Mouse (Mus musculus) liver, embryonic 16.5 days (tissue): ENCODE measurements at regions not wholly inside any gene's neighbourhood (a gene's known extent, or its start where the extent isn't known, plus 50 kb on each side); places are given as distances from the start of the nearest gene placed in this dataset.
A peak's percentile ranks its signal among the peaks of the same experiment; 100 is the strongest.

Experiments used
- ATAC-seq: fragments of 200-750 bp; cut with Nextera tagmentation; 2 replicates; pipeline ENCODE4 v1.8.0; 2017; ENCODE audit warnings: low read depth, mild to moderate bottlenecking, moderate number of reproducible peaks, moderate library complexity
- H3K27ac ChIP-seq: fragments of 300-500 bp; sonication (generic); 2 replicates; pipeline ENCODE4 v1.5.1; 2014; ENCODE audit warnings: mild to moderate bottlenecking, low read length
- H3K27me3 ChIP-seq: fragments of 300-500 bp; sonication (generic); 2 replicates; pipeline ENCODE4 v1.6.1; 2014; ENCODE audit warnings: low read depth, low read length, mixed read lengths; ENCODE audit not compliant: control insufficient read depth, insufficient read depth
- H3K36me3 ChIP-seq: fragments of 300-500 bp; sonication (generic); 2 replicates; pipeline ENCODE4 v1.6.1; 2014; ENCODE audit warnings: mild to moderate bottlenecking; ENCODE audit not compliant: control insufficient read depth, insufficient read depth
- H3K4me1 ChIP-seq: fragments of 300-500 bp; sonication (generic); 2 replicates; pipeline ENCODE4 v1.6.1; 2014; ENCODE audit warnings: low read depth, low read length, mixed read lengths; ENCODE audit not compliant: control insufficient read depth
- H3K4me2 ChIP-seq: fragments of 300-500 bp; sonication (generic); 2 replicates; pipeline ENCODE4 v1.6.1; 2014; ENCODE audit warnings: low read depth, low read length, mixed read lengths
- H3K4me3 ChIP-seq: fragments of 300-500 bp; sonication (generic); 2 replicates; pipeline ENCODE4 v1.5.1; 2014; ENCODE audit warnings: low read depth, mild to moderate bottlenecking, low read length
- H3K9ac ChIP-seq: fragments of 300-500 bp; sonication (generic); 2 replicates; pipeline ENCODE4 v1.6.1; 2014; ENCODE audit warnings: low read depth, low read length
- H3K9me3 ChIP-seq: fragments of 300-500 bp; sonication (generic); replicated peaks from 2 replicates; pipeline ENCODE4 v1.6.1; 2016; ENCODE audit warnings: low read length; ENCODE audit not compliant: control insufficient read depth
- WGBS: fragments of 180-500 bp; shearing (Covaris S2); extraction: QIAGEN DNeasy Blood & Tissue Kit; methylation state at CpG from one replicate; pipeline ENCODE4 v1.1.7; 2014; ENCODE audit not compliant: insufficient replicate concordance; 5-methylcytosine and 5-hydroxymethylcytosine counted together

GRCm38 (mm10) chr6:140308641-140309040 lies 115.2 kb upstream of the Plekha5 start:
- peaks cover 3% of the 10 kb centered on the region; the same call in 1 of the 2 replicates for H3K9me3 ChIP-seq
- no peaks in the 10 kb centered on the region for H3K36me3 ChIP-seq
- H3K27me3 ChIP-seq = no peaks in the 10 kb centered on the region
- H3K4me3 ChIP-seq = no peak overlapping the region
- H3K4me1 ChIP-seq = no peaks in the 10 kb centered on the region
- ATAC-seq = no peak
- H3K27ac ChIP-seq = no peak overlapping the region
- WGBS = 73% methylated on average over 11 of the region's 11 CpGs
- no peak overlapping the region for H3K4me2 ChIP-seq
- no peak overlapping the region for H3K9ac ChIP-seq

GRCm38 (mm10) chr6:140306811-140307558 lies 116.9 kb upstream of the Plekha5 start:
- H3K4me3 ChIP-seq = no peak overlapping the region
- H3K27ac ChIP-seq = no peak overlapping the region
- H3K27me3 ChIP-seq = no peaks in the 10 kb centered on the region
- no peaks in the 10 kb centered on the region for H3K4me1 ChIP-seq
- no peak for ATAC-seq
- no peak overlapping the region for H3K9ac ChIP-seq
- no peaks in the 10 kb centered on the region for H3K9me3 ChIP-seq
- H3K36me3 ChIP-seq = no peaks in the 10 kb centered on the region
- WGBS = 65% methylated on average over 6 of the region's 6 CpGs
- no peak overlapping the region for H3K4me2 ChIP-seq

- Histone ChIP-seq H3K9ac (no peak overlapping the region), H3K4me3 (no peak overlapping the region), H3K4me1 (no peaks in the 10 kb centered on the region; the same call in 1 of the 2 replicates), H3K36me3 (no peaks in the 10 kb centered on the region), H3K27ac (no peak overlapping the region), H3K9me3 (no peaks in the 10 kb centered on the region), H3K4me2 (no peak overlapping the region), H3K27me3 (no peaks in the 10 kb centered on the region)
- ATAC-seq = no peak
- 58% methylated on average over 5 of the region's 5 CpGs for WGBS
Observed at GRCm38 (mm10) chr6:140304105-140304504, 119.7 kb upstream of the Plekha5 start.

- no peaks in the 10 kb centered on the region for H3K9me3 ChIP-seq
- H3K27ac ChIP-seq = peak overlapping the region; percentile 21; the same call in 1 of the 2 replicates
- H3K4me1 ChIP-seq = no peaks in the 10 kb centered on the region; the same call in 1 of the 2 replicates
- H3K27me3 ChIP-seq = no peaks in the 10 kb centered on the region
- no peak overlapping the region for H3K4me3 ChIP-seq
- no peak overlapping the region for H3K4me2 ChIP-seq
- WGBS = 47% methylated on average over 7 of the region's 7 CpGs
- H3K9ac ChIP-seq = no peak overlapping the region
- ATAC-seq = peak; percentile 95
- no peaks in the 10 kb centered on the region for H3K36me3 ChIP-seq
Observed at GRCm38 (mm10) chr6:140300470-140301145, 123.2 kb upstream of the Plekha5 start.

- ATAC-seq = no peak
- H3K9ac ChIP-seq = no peak overlapping the region
- no peaks in the 10 kb centered on the region for H3K27me3 ChIP-seq
- WGBS = 48% methylated on average over 7 of the region's 7 CpGs
- no peak overlapping the region for H3K27ac ChIP-seq
- no peaks in the 10 kb centered on the region; the same call in 1 of the 2 replicates for H3K4me1 ChIP-seq
- H3K9me3 ChIP-seq = no peaks in the 10 kb centered on the region
- no peak overlapping the region for H3K4me2 ChIP-seq
- H3K4me3 ChIP-seq = no peak overlapping the region
- no peaks in the 10 kb centered on the region for H3K36me3 ChIP-seq
Observed at GRCm38 (mm10) chr6:140299653-140300052, 124.2 kb upstream of the Plekha5 start.

- no peaks in the 10 kb centered on the region for H3K27me3 ChIP-seq
- no peak overlapping the region for H3K4me2 ChIP-seq
- no peak overlapping the region for H3K4me3 ChIP-seq
- no peak overlapping the region for H3K9ac ChIP-seq
- no peak for ATAC-seq
- H3K4me1 ChIP-seq = no peaks in the 10 kb centered on the region; the same call in 1 of the 2 replicates
- H3K9me3 ChIP-seq = no peaks in the 10 kb centered on the region
- H3K36me3 ChIP-seq = no peaks in the 10 kb centered on the region
- WGBS = 63% methylated on average over 14 of the region's 14 CpGs
- no peak overlapping the region for H3K27ac ChIP-seq
Observed at GRCm38 (mm10) chr6:140297969-140298554, 125.8 kb upstream of the Plekha5 start.

GRCm38 (mm10) chr6:140297561-140297960 lies 126.3 kb upstream of the Plekha5 start:
- Histone ChIP-seq H3K36me3 (no peaks in the 10 kb centered on the region), H3K27me3 (no peaks in the 10 kb centered on the region), H3K9me3 (no peaks in the 10 kb centered on the region), H3K27ac (no peak overlapping the region), H3K4me1 (no peaks in the 10 kb centered on the region; the same call in 1 of the 2 replicates), H3K4me2 (no peak overlapping the region), H3K4me3 (no peak overlapping the region), H3K9ac (no peak overlapping the region)
- no peak for ATAC-seq
- WGBS = 68% methylated on average over 6 of the region's 6 CpGs

GRCm38 (mm10) chr6:140290109-140290508 lies 133.7 kb upstream of the Plekha5 start:
- H3K4me3 ChIP-seq = no peak overlapping the region
- 51% methylated on average over 13 of the region's 13 CpGs for WGBS
- ATAC-seq = no peak
- no peaks in the 10 kb centered on the region for H3K36me3 ChIP-seq
- no peaks in the 10 kb centered on the region for H3K4me1 ChIP-seq
- no peak overlapping the region for H3K27ac ChIP-seq
- no peak overlapping the region for H3K9ac ChIP-seq
- no peak overlapping the region for H3K4me2 ChIP-seq
- no peaks in the 10 kb centered on the region for H3K27me3 ChIP-seq
- no peaks in the 10 kb centered on the region for H3K9me3 ChIP-seq

- Histone ChIP-seq H3K9me3 (no peaks in the 10 kb centered on the region), H3K4me2 (no peak overlapping the region), H3K27ac (no peak overlapping the region), H3K27me3 (no peaks in the 10 kb centered on the region), H3K9ac (no peak overlapping the region), H3K36me3 (no peaks in the 10 kb centered on the region), H3K4me3 (no peak overlapping the region), H3K4me1 (no peaks in the 10 kb centered on the region)
- ATAC-seq = peak; percentile 30; the same call in 1 of the 2 replicates
- WGBS = 45% methylated on average over 8 of the region's 8 CpGs
Observed at GRCm38 (mm10) chr6:140288799-140289198, 135.1 kb upstream of the Plekha5 start.
